Mouse (Mus musculus) small intestine, adult 2 months (tissue): ENCODE measurements around the gene Ccdc96. TPM values are rescaled to one million over a fixed set of nuclear protein-coding genes. Genes with fewer than 3 reads are reported as not detected.

ENCODE experiments used
- H3K27ac ChIP-seq: fragments of 200-500 bp; 2 replicates; pipeline ENCODE4 v1.5.1; 2012; ENCODE audit warnings: low read depth, low read length, control low read depth, inconsistent platforms; ENCODE audit not compliant: insufficient read depth
- H3K27me3 ChIP-seq: fragments of 200-500 bp; 2 replicates; pipeline ENCODE4 v1.6.1; 2012; ENCODE audit warnings: mild to moderate bottlenecking, moderate library complexity, low read length, inconsistent platforms; ENCODE audit not compliant: control insufficient read depth, insufficient read depth
- H3K36me3 ChIP-seq: fragments of 200-500 bp; 2 replicates; pipeline ENCODE4 v1.6.1; 2012; ENCODE audit warnings: mild to moderate bottlenecking, low read length, control low read depth, inconsistent platforms; ENCODE audit not compliant: control insufficient read depth, insufficient read depth
- H3K4me1 ChIP-seq: fragments of 200-500 bp; 2 replicates; pipeline ENCODE4 v1.6.1; 2012; ENCODE audit warnings: low read length, inconsistent platforms, mixed read lengths; ENCODE audit not compliant: control insufficient read depth, insufficient read depth, insufficient read length
- H3K4me3 ChIP-seq: fragments of 200-500 bp; 2 replicates; pipeline ENCODE4 v1.5.1; 2012; ENCODE audit warnings: low read depth, mild to moderate bottlenecking, control low read depth, inconsistent platforms, low read length, moderate library complexity
- CTCF ChIP-seq: fragments of 200-500 bp; IDR thresholded peaks from 2 replicates; pipeline ENCODE4 v1.5.1; 2012; ENCODE audit warnings: low read depth, mild to moderate bottlenecking, control low read depth, inconsistent platforms, low read length, moderate library complexity, mixed read lengths; ENCODE audit not compliant: insufficient replicate concordance, insufficient read length; ENCODE audit errors: extremely low read depth
- POLR2A ChIP-seq: fragments of 200-500 bp; IDR thresholded peaks from 2 replicates; pipeline ENCODE4 v1.6.1; 2012; ENCODE audit warnings: low read depth, mild to moderate bottlenecking, control low read depth, inconsistent platforms, low read length, moderate library complexity
- WGBS: fragments of 180-500 bp; shearing (Covaris S2); methylation state at CpG from one replicate; pipeline ENCODE4 v1.1.7; 2018; 5-methylcytosine and 5-hydroxymethylcytosine counted together
- polyA plus RNA-seq: library from polyadenylated mRNA; depleted of rRNA; stranded (reverse); fragments of >200 nt; gene quantifications from 2 replicates; pipeline ENCODE4 v1.2.3, GENCODE M21; 2012

The Ccdc96 gene
- polyA plus RNA-seq, 1 experiment = not detected

DNA sequence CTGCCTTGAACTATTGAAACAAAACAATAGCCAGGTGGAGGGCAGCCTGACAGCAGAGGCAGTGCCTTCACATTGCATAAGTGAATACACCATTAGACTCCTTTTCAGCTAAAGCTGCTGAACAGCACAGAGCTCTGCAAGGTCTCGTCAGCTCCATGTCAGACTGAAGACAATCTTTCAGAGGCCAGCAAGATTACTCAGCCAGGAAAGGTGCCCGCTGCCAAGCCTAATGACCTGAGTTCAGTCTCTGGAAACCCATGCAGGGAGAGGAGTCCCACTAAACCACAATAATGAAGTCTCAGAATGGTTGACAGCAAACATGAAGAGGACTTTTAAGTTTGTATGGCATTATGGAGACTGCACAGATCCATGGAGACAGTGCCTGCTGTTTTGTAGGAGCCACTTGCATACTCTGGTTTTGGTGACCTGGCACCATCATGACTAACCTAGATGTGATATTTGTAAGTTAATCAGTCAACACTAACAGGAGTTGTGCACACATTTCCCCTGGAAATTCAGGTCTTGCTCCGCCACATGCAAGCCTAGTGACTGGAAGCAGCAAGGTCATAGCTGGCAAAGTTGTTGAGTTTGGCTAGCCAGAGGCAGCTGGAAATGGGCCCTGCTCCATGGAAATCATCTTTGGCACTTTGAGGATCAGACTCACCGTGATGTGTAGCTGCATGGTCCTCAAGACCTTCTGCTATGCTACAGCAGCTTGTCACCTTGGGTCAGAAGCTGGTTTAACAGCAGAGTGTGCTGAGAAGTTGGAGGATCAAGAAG lies 11.3 kb upstream of the Ccdc96 start:
- H3K4me3 ChIP-seq = no peak overlapping the region
- H3K36me3 ChIP-seq = peaks cover 48% of the 10 kb centered on the region
- 82% methylated on average over 4 of the region's 4 CpGs for WGBS
- TF ChIP-seq CTCF (no peak), POLR2A (no peak)
- H3K27ac ChIP-seq = no peak overlapping the region
- no peaks in the 10 kb centered on the region for H3K4me1 ChIP-seq
- H3K27me3 ChIP-seq = no peaks in the 10 kb centered on the region

DNA sequence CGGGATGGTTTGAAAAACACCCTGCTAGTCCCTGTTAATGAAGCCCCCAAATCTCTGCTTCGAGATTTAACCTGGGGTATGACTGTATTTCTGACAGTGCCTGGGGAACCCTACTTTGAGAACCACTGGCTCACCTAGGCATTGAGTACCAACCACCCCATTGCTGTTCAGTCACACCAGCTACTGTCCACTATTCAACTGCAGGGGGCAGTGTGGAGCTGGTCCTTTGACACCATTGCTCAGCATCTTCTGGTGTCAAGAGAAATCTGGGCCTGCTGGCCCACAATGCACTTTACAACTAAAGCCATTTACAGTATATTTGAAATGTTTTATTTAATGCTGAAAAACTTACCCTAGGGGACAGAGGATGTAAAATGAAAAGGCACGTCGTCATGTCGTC lies 10.1 kb upstream of the Ccdc96 start:
- 88% methylated on average over 5 of the region's 5 CpGs for WGBS
- Histone ChIP-seq H3K27me3 (no peaks in the 10 kb centered on the region), H3K36me3 (peaks cover 45% of the 10 kb centered on the region), H3K27ac (no peak overlapping the region), H3K4me1 (no peaks in the 10 kb centered on the region), H3K4me3 (no peak overlapping the region)
- no peak for TF ChIP-seq POLR2A
- peak; percentile 77; the same call in 1 of the 2 replicates for TF ChIP-seq CTCF

DNA sequence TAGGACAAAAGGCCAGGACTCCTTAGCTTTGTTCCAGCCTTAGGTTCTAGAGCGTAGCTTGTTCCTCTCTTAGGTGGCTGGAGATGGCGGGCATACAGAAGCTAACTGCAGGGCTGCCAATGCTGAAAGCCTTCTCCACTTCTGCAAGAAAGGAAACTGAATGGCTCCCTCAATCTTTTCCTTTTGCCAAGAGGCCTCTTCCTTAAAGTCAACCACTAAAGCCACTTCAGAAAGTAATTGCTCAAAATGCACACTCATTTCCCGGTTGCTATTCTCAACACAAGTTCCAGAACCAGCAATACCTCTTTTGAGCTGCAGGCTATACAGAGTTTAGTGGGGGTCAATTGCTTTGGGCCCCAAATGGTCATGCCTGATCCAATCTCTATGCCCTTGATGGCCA lies 6.9 kb upstream of the Ccdc96 start:
- TF ChIP-seq CTCF = no peak
- TF ChIP-seq POLR2A = no peak
- Histone ChIP-seq H3K36me3 (peaks cover 16% of the 10 kb centered on the region), H3K4me1 (no peaks in the 10 kb centered on the region; the same call in 1 of the 2 replicates), H3K27me3 (no peaks in the 10 kb centered on the region), H3K27ac (no peak overlapping the region), H3K4me3 (no peak overlapping the region)
- 77% methylated on average over 3 of the region's 3 CpGs for WGBS

DNA sequence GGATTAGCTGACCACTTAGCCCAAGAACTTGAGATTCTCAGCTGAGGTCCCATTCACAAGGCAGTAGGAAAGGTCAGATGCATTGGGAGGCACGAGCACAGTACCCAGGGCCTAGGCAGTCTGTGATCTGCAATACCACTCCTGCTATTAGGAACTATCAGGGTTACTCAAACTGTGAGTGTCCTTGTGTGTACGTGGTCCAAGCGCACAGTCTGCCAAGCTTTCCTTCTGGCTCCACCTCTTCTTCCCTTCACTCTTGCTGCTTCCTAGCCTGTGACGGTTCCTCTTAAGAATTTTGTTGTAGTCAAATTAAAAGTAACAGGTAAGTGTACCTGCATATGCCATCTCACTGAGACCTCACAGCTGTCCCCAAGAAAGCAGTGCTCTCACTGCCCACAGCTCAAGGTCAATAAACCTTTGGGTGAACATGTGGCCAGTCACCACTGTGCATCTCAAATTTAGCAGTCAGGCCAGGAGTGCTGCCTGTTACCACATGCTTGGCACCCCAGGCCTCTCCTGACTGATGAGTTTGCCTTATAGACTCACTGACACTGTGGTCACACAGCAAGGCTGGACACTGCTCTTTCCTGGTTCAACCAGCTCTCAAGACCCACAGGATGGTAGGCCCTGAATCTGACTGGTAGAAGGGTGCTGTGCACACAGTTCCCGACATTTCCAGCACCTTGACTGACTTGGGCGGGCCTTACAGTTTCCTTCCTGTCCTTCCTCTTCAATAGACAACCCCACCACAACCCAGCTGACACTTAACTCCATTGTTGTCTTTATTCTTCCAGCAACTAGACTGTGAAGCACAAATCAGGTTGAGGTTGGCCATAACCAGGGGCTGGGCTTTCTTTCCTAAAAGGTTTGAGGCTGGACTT lies 5.6 kb upstream of the Ccdc96 start:
- WGBS = 84% methylated on average over 6 of the region's 6 CpGs
- H3K27me3 ChIP-seq = no peaks in the 10 kb centered on the region
- no peak for TF ChIP-seq CTCF
- no peak for TF ChIP-seq POLR2A
- H3K4me3 ChIP-seq = no peak overlapping the region
- H3K4me1 ChIP-seq = peaks cover 9% of the 10 kb centered on the region; the same call in 1 of the 2 replicates
- peaks cover 7% of the 10 kb centered on the region; the same call in 1 of the 2 replicates for H3K36me3 ChIP-seq
- no peak overlapping the region for H3K27ac ChIP-seq

DNA sequence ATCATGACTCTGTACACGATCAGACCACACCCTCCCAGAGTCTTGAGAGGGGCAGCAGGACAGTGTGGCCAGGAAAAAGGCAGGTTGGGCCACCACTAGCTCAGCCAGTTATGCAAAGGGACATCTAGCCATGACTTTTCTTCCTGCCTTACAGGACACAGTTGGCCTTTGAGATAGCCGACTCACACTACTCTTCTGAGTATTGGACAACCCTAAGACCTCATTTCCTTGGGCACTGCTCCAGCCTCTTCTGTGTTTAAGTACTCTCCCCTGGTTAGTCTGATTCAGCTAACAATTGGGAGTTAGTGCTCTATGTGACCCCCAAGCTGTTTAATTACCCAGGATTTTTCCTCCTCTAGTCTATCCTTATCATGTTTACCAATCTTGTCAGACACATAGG lies 4.7 kb upstream of the Ccdc96 start:
- peaks cover 11% of the 10 kb centered on the region for H3K4me1 ChIP-seq
- no peak overlapping the region for H3K4me3 ChIP-seq
- WGBS = 26% methylated on average over 2 of the region's 2 CpGs
- H3K27ac ChIP-seq = no peak overlapping the region
- H3K27me3 ChIP-seq = no peaks in the 10 kb centered on the region
- TF ChIP-seq CTCF (no peak), POLR2A (no peak)
- peaks cover 4% of the 10 kb centered on the region; the same call in 1 of the 2 replicates for H3K36me3 ChIP-seq

DNA sequence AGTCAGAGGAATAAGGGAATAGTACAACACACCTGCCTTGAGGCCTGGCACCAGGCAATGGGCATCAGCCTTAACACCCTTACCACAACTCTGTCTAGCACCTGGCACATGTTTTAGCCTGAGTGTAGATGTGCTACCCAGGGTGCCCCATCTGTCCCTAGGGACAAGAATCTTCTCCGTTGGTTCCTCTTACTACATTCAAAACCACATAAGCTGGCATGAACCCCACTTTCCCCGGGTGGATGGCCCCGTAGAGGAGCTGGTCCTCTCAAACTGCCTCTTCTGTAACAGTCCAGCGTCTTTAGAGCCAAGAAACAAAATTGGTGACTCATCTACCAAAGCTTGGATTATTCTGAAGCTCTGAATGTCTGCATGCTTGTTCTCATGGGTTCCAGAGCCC lies 4.0 kb upstream of the Ccdc96 start:
- Histone ChIP-seq H3K4me1 (peaks cover 17% of the 10 kb centered on the region), H3K36me3 (peaks cover 3% of the 10 kb centered on the region; the same call in 1 of the 2 replicates), H3K4me3 (no peak overlapping the region), H3K27ac (no peak overlapping the region), H3K27me3 (peaks cover 4% of the 10 kb centered on the region)
- WGBS = 83% methylated on average over 4 of the region's 4 CpGs
- TF ChIP-seq CTCF = no peak
- TF ChIP-seq POLR2A = no peak

DNA sequence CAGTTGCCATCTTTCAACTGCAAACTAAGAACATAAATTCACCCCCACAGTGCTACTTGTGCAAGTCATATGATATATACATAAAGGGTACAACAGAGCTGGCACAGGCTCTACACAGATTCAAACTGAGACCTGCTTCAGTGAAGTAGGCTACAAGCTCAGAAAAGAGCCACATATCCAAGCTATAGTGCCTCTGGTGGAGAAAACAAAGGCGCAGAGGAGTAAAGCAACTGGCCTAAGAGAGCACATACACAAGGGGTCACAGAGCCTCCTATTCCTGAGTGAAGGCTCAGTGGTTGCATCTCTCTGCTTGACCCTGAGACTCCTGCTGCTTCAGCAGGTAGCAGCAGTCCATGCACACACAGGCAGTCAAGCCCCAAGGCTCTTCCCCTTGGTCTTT lies 3.3 kb upstream of the Ccdc96 start:
- H3K36me3 ChIP-seq = peaks cover 3% of the 10 kb centered on the region; the same call in 1 of the 2 replicates
- peaks cover 6% of the 10 kb centered on the region for H3K27me3 ChIP-seq
- H3K27ac ChIP-seq = no peak overlapping the region
- no peak overlapping the region for H3K4me3 ChIP-seq
- TF ChIP-seq POLR2A = no peak
- TF ChIP-seq CTCF = no peak
- H3K4me1 ChIP-seq = peaks cover 17% of the 10 kb centered on the region
- 68% methylated on average over 1 of the region's 1 CpGs for WGBS
